Mouse (Mus musculus): ENCODE measurements around the gene Trappc3l. TPM values are rescaled to one million over a fixed set of nuclear protein-coding genes. Genes with fewer than 3 reads are reported as not detected.

Trappc3l gene
- not detected for polyA plus RNA-seq (2015; fragmentation: Illumina TruSeq; extraction: RNeasy Lipid Tissue Mini Kit (QIAGEN cat#74804); ENCODE audit: insufficient read depth, low read depth, low replicate concordance)

GRCm38 (mm10) chr10:34037401-34037800 lies at the start of gene Trappc3l:
Gene Trappc3l, plus strand, starts transcription at chr10:34037597.

GRCm38 (mm10) chr10:34019302-34020075 lies 17.9 kb upstream of the Trappc3l start, which contains the start of gene Rwdd1:
Gene Rwdd1, minus strand, starts transcription at chr10:34019624.

GRCm38 (mm10) chr10:34044210-34044609 lies 6.8 kb downstream of the Trappc3l start, which contains the start of gene Calhm4:
Gene Calhm4, minus strand, starts transcription at chr10:34044310.

GRCm38 (mm10) chr10:34096418-34096883 lies 59.1 kb downstream of the Trappc3l start, which contains the start of gene Calhm5:
Gene Calhm5, minus strand, starts transcription at chr10:34096519.

GRCm38 (mm10) chr10:34127392-34128378 lies 90.3 kb downstream of the Trappc3l start, which contains the start of gene Calhm6:
Gene Calhm6, minus strand, starts transcription at chr10:34127984.

Other genes with a start within 250 kb of the Trappc3l start
- gene Sult3a1, start 179.9 kb upstream of the Trappc3l start, polyA plus RNA-seq (2015; fragmentation: Illumina TruSeq; extraction: RNeasy Lipid Tissue Mini Kit (QIAGEN cat#74804); ENCODE audit: insufficient read depth, low read depth, low replicate concordance): not detected
- gene Rsph4a, start 132.5 kb upstream of the Trappc3l start, polyA plus RNA-seq (2015; fragmentation: Illumina TruSeq; extraction: RNeasy Lipid Tissue Mini Kit (QIAGEN cat#74804); ENCODE audit: insufficient read depth, low read depth, low replicate concordance): not detected
- 3.6 TPM for gene Zup1, start 86.3 kb upstream of the Trappc3l start, polyA plus RNA-seq (2015; fragmentation: Illumina TruSeq; extraction: RNeasy Lipid Tissue Mini Kit (QIAGEN cat#74804); ENCODE audit: insufficient read depth, low read depth, low replicate concordance)
- gene Rwdd1, start 18.0 kb upstream of the Trappc3l start, polyA plus RNA-seq (2015; fragmentation: Illumina TruSeq; extraction: RNeasy Lipid Tissue Mini Kit (QIAGEN cat#74804); ENCODE audit: insufficient read depth, low read depth, low replicate concordance): 30.5 TPM
- not detected for gene Calhm4, start 6.7 kb downstream of the Trappc3l start, polyA plus RNA-seq (2015; fragmentation: Illumina TruSeq; extraction: RNeasy Lipid Tissue Mini Kit (QIAGEN cat#74804); ENCODE audit: insufficient read depth, low read depth, low replicate concordance)
- 0.59 TPM for gene Calhm5, start 58.9 kb downstream of the Trappc3l start, polyA plus RNA-seq (2015; fragmentation: Illumina TruSeq; extraction: RNeasy Lipid Tissue Mini Kit (QIAGEN cat#74804); ENCODE audit: insufficient read depth, low read depth, low replicate concordance)
- gene Calhm6, start 90.4 kb downstream of the Trappc3l start, polyA plus RNA-seq (2015; fragmentation: Illumina TruSeq; extraction: RNeasy Lipid Tissue Mini Kit (QIAGEN cat#74804); ENCODE audit: insufficient read depth, low read depth, low replicate concordance): not detected
- 2.1 TPM for gene Dse, start 170.1 kb downstream of the Trappc3l start, polyA plus RNA-seq (2015; fragmentation: Illumina TruSeq; extraction: RNeasy Lipid Tissue Mini Kit (QIAGEN cat#74804); ENCODE audit: insufficient read depth, low read depth, low replicate concordance)
- gene Tspyl1, start 244.6 kb downstream of the Trappc3l start, polyA plus RNA-seq (2015; fragmentation: Illumina TruSeq; extraction: RNeasy Lipid Tissue Mini Kit (QIAGEN cat#74804); ENCODE audit: insufficient read depth, low read depth, low replicate concordance): 8.4 TPM